Mouse (Mus musculus): ENCODE data around the gene Utp14b. TPM values are rescaled to one million over a fixed set of nuclear protein-coding genes. Genes with fewer than 3 reads are reported as not detected.

Gene Utp14b
- total RNA-seq, 1 experiment, result 23.0 TPM

GRCm38 (mm10) chr1:78710026-78710425 lies 52.2 kb downstream of the Utp14b start:
- no peak for DNase-seq (ENCODE audit: low read depth, low spot score)
- Histone ChIP-seq H3K27ac (ENCODE audit: insufficient read depth, low read depth, low read length, poor library complexity, severe bottlenecking) (no peak overlapping the region), H3K36me3 (ENCODE audit: control insufficient read depth, insufficient read depth, low read length, poor library complexity, severe bottlenecking) (peaks cover 5% of the 10 kb centered on the region), H3K4me3 (ENCODE audit: insufficient read depth in 1 of 2, low read depth in 1 of 2, low read length in 2 of 2, poor library complexity in 1 of 2, severe bottlenecking in 1 of 2) (no peak overlapping the region), H3K4me1 (ENCODE audit: control insufficient read depth in 2 of 2, insufficient read depth in 2 of 2, low read length in 2 of 2, poor library complexity in 1 of 2) (no peaks in the 10 kb centered on the region), H3K9me3 (ENCODE audit: control insufficient read depth, insufficient read depth, low read depth, low read length) (no peaks in the 10 kb centered on the region), H3K9ac (ENCODE audit: insufficient read depth, low read depth, low read length, poor library complexity, severe bottlenecking) (no peak overlapping the region)
- TF ChIP-seq ZC3H11A (IDR thresholded peaks at IDR 0.05; ENCODE audit: borderline replicate concordance, low read depth, low read length) (no peak), CHD2 (IDR thresholded peaks at IDR 0.05; ENCODE audit: low read depth, low read length) (no peak), ZNF384 (IDR thresholded peaks at IDR 0.05; ENCODE audit: low read depth, low read length) (no peak), MAFK (IDR thresholded peaks at IDR 0.05; ENCODE audit: insufficient read depth, low read depth, low read length) (no peak), HCFC1 (IDR thresholded peaks at IDR 0.05; ENCODE audit: borderline replicate concordance, insufficient read depth, low read length) (no peak)
- in situ Hi-C loops (cut with MboI; ENCODE audit: low sequenced_read_pairs in 2 of 2, unreplicated experiment in 2 of 2), result no loop called here

DNA sequence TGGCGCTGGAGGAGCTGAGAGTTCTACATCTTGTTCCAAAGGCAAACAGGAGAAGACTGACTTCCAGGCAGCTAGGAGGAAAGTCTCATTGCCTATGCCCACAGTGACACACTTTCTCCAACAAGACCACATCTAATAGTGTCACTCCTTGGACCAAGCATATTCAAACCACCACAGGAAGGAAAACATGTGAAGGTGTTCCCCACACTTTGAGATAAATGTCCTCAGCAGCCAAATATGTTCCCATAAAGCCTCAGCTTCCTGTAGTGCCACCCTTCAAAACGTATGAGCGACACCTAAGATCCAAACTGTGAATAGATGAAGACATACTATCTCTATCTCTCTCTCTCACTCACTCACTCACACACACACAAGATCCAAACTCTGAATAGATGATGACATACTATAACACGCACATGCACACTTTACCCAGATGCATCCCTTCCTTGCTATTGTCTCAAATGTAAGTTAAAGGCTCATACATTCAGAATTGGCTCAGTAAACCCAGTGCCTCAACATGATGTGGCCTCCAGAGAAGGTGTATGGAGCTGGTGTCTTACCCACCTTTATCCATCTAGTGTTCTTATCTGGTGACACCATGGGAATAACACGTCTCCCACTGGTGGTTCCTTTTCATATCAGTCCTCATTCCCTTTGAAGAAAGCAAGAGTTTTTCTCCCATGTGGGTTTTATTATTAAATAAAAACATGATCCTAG lies 52.9 kb downstream of the Utp14b start:
- Histone ChIP-seq H3K9ac (ENCODE audit: insufficient read depth, low read depth, low read length, poor library complexity, severe bottlenecking) (no peak overlapping the region), H3K27ac (ENCODE audit: insufficient read depth, low read depth, low read length, poor library complexity, severe bottlenecking) (no peak overlapping the region), H3K9me3 (ENCODE audit: control insufficient read depth, insufficient read depth, low read depth, low read length) (no peaks in the 10 kb centered on the region), H3K36me3 (ENCODE audit: control insufficient read depth, insufficient read depth, low read length, poor library complexity, severe bottlenecking) (peaks cover 3% of the 10 kb centered on the region), H3K4me3 (ENCODE audit: insufficient read depth in 1 of 2, low read depth in 1 of 2, low read length in 2 of 2, poor library complexity in 1 of 2, severe bottlenecking in 1 of 2) (no peak overlapping the region), H3K4me1 (ENCODE audit: control insufficient read depth in 2 of 2, insufficient read depth in 2 of 2, low read length in 2 of 2, poor library complexity in 1 of 2) (no peaks in the 10 kb centered on the region)
- in situ Hi-C loops (cut with MboI; ENCODE audit: low sequenced_read_pairs in 2 of 2, unreplicated experiment in 2 of 2), result no loop called here
- TF ChIP-seq CHD2 (IDR thresholded peaks at IDR 0.05; ENCODE audit: low read depth, low read length) (no peak), MAFK (IDR thresholded peaks at IDR 0.05; ENCODE audit: insufficient read depth, low read depth, low read length) (no peak), HCFC1 (IDR thresholded peaks at IDR 0.05; ENCODE audit: borderline replicate concordance, insufficient read depth, low read length) (no peak), ZNF384 (IDR thresholded peaks at IDR 0.05; ENCODE audit: low read depth, low read length) (no peak), ZC3H11A (IDR thresholded peaks at IDR 0.05; ENCODE audit: borderline replicate concordance, low read depth, low read length) (no peak)
- DNase-seq (ENCODE audit: low read depth, low spot score), result no peak

Other genes with a start within 250 kb of the Utp14b start
- 85.7 and 100 TPM in 2 replicates for gene Farsb, start 169.1 kb upstream of the Utp14b start, total RNA-seq (2012; rRNA removed)
- not detected in 2 replicates for gene Mogat1, start 147.0 kb upstream of the Utp14b start, total RNA-seq (2012; rRNA removed)
- 0.09 TPM in 1 of 2 replicates, not detected in the other for gene BC035947, start 145.9 kb upstream of the Utp14b start, total RNA-seq (2012; rRNA removed)
- gene Acsl3, start 213 bp upstream of the Utp14b start, total RNA-seq (2012; rRNA removed), result 76.4 and 104 TPM in 2 replicates
- gene Kcne4, start 158.7 kb downstream of the Utp14b start, total RNA-seq (2012; rRNA removed), result not detected in 2 replicates